In genomic region chr3:127894981-127895779, GRCm38 (mm10) we compare ENCODE assay signal across 8 mouse cellular contexts. TPM values are rescaled to one million over a fixed set of nuclear protein-coding genes. Genes with fewer than 3 reads are reported as not detected.
DNase-seq lines count a peak whose midpoint lies in the region; ATAC-seq and TF ChIP-seq lines count a peak whose summit lies in the region.

No protein-coding gene starts in this region.

- H3K4me3 ChIP-seq in CH12.LX (replicated peaks in 1 of 3; ENCODE audit: low read depth in 2 of 3, low read length in 2 of 3, poor library complexity in 1 of 3) = peak overlapping the region; percentile 49 to 93 (median 63)
- peak overlapping the region; percentile 87 for H3K4me3 ChIP-seq in forebrain, embryonic 16.5 days (replicated peaks; ENCODE audit: low read length)
- H3K4me3 ChIP-seq in liver, embryonic 16.5 days (ENCODE audit: low read depth, low read length) = peak overlapping the region; percentile 91

- TF ChIP-seq EP300 in CH12.LX (IDR thresholded peaks at IDR 0.05; ENCODE audit: low read length) = no peak; the same call in 1 of the 2 replicates

- H3K4me1 ChIP-seq in CH12.LX (ENCODE audit: control insufficient read depth in 1 of 2, insufficient read depth in 2 of 2) = peaks cover 16 to 46% of the 10 kb centered on the region in 2 experiments
- H3K4me1 ChIP-seq in forebrain, embryonic 16.5 days (replicated peaks; ENCODE audit: control insufficient read depth, insufficient read depth, low read length) = peaks cover 6% of the 10 kb centered on the region
- peaks cover 36% of the 10 kb centered on the region for H3K4me1 ChIP-seq in liver, embryonic 16.5 days (ENCODE audit: control insufficient read depth, low read depth, low read length)

- 36% methylated on average over 7 of the region's 7 CpGs for WGBS in forebrain, embryonic 16.5 days
- 17% methylated on average over 7 of the region's 7 CpGs for WGBS in liver, embryonic 16.5 days (ENCODE audit: insufficient replicate concordance)

- dilution Hi-C loops in CH12.LX (cut with MboI; ENCODE audit: extremely low pct_ligation_motif_present, extremely low pct_unique_long_range_greater_than_20kb, low sequenced_read_pairs) = no loop called here

- ATAC-seq in forebrain, embryonic 16.5 days = no peak
- no peak for ATAC-seq in liver, embryonic 16.5 days (ENCODE audit: low read depth)

- no peak for TF ChIP-seq POLR2A in CH12.LX (IDR thresholded peaks at IDR 0.05; ENCODE audit: low read depth, low read length)

- in situ Hi-C loops in CH12.LX (cut with MboI; ENCODE audit: low pct_ligation_motif_present, low pct_unique_long_range_greater_than_20kb, low sequenced_read_pairs) = no loop called here

- H3K79me2 ChIP-seq in CH12.LX (replicated peaks; ENCODE audit: control insufficient read depth, extremely low read depth, insufficient read depth, poor library complexity, severe bottlenecking) = no peaks in the 10 kb centered on the region

- H3K4me2 ChIP-seq in CH12.LX (ENCODE audit: insufficient read depth, low read depth, poor library complexity, severe bottlenecking) = peak overlapping the region; percentile 57; the same call in 1 of the 2 replicates
- peak overlapping the region; percentile 80 for H3K4me2 ChIP-seq in forebrain, embryonic 16.5 days (ENCODE audit: low read length)
- H3K4me2 ChIP-seq in liver, embryonic 16.5 days (ENCODE audit: low read depth, low read length) = peak overlapping the region; percentile 67

- no peaks in the 10 kb centered on the region for H3K27me3 ChIP-seq in CH12.LX (replicated peaks)
- 0 out of 2 replicates have a peak, but pooled peaks cover 2% of the 10 kb centered on the region for H3K27me3 ChIP-seq in forebrain, embryonic 16.5 days (replicated peaks; ENCODE audit: control insufficient read depth, insufficient read depth, low read length)
- H3K27me3 ChIP-seq in liver, embryonic 16.5 days (ENCODE audit: control insufficient read depth, insufficient read depth, low read depth, low read length) = no peaks in the 10 kb centered on the region

- no peak overlapping the region for H3K27ac ChIP-seq in CH12.LX (ENCODE audit: insufficient read depth, low read depth)
- H3K27ac ChIP-seq in forebrain, embryonic 16.5 days (ENCODE audit: low read length) = no peak overlapping the region
- peak overlapping the region; percentile 100 for H3K27ac ChIP-seq in liver, embryonic 16.5 days (ENCODE audit: low read length)

- no peak for TF ChIP-seq CTCF in CH12.LX (conservative IDR thresholded peaks at IDR 0.05 in 1 of 2, IDR thresholded peaks at IDR 0.05 in 1 of 2; ENCODE audit: low read depth in 2 of 2, low read length in 2 of 2)

- no peak for TF ChIP-seq RAD21 in CH12.LX (IDR thresholded peaks at IDR 0.05; ENCODE audit: low read depth, low read length)

- peak; percentile 18 for DNase-seq in adrenal gland, postnatal 10 days
- DNase-seq in adrenal gland, adult 2 months = no peak
- no peak for DNase-seq in CH12.LX (ENCODE audit: extremely low read depth)
- DNase-seq in ovary, postnatal 10 days (ENCODE audit: low spot score) = no peak
- no peak for DNase-seq in left cerebral cortex, postnatal 25 days (ENCODE audit: low spot score in 2 of 2)
- no peak for DNase-seq in frontal cortex, adult 2 months (ENCODE audit: extremely low spot score in 1 of 2, low spot score in 1 of 2)

- no peaks in the 10 kb centered on the region for H3K36me3 ChIP-seq in CH12.LX (replicated peaks in 1 of 2; ENCODE audit: control insufficient read depth in 1 of 2, insufficient read depth in 1 of 2, low read length in 1 of 2)
- no peaks in the 10 kb centered on the region for H3K36me3 ChIP-seq in forebrain, embryonic 16.5 days (ENCODE audit: control insufficient read depth, insufficient read depth)
- peaks cover 11% of the 10 kb centered on the region for H3K36me3 ChIP-seq in liver, embryonic 16.5 days (ENCODE audit: control insufficient read depth, insufficient read depth)

- intact Hi-C loops in left cerebral cortex, postnatal 25 days (cut with DNase I) = loop anchor here (5.0 kb wide), 2 partner anchors 43 to 52 kb away; no protein-coding TSS in a partner anchor

- H3K9ac ChIP-seq in CH12.LX (ENCODE audit: insufficient read depth, low read depth) = peak overlapping the region; percentile 36; the same call in 1 of the 2 replicates
- peak overlapping the region; percentile 74 for H3K9ac ChIP-seq in forebrain, embryonic 16.5 days (replicated peaks; ENCODE audit: low read depth, low read length)
- peak overlapping the region; percentile 94 for H3K9ac ChIP-seq in liver, embryonic 16.5 days (ENCODE audit: low read depth, low read length)

- no peaks in the 10 kb centered on the region for H3K9me3 ChIP-seq in CH12.LX (replicated peaks; ENCODE audit: low read length)
- H3K9me3 ChIP-seq in forebrain, embryonic 16.5 days (ENCODE audit: control insufficient read depth, low read length) = no peaks in the 10 kb centered on the region
- no peaks in the 10 kb centered on the region for H3K9me3 ChIP-seq in liver, embryonic 16.5 days (replicated peaks; ENCODE audit: control insufficient read depth, low read length)

TF ChIP-seq in CH12.LX, 34 proteins besides CTCF, POLR2A, EP300 and RAD21:
- TF ChIP-seq ZNF384 (IDR thresholded peaks at IDR 0.05; ENCODE audit: low read depth, low read length) = peak; percentile 86
- no peak for TF ChIP-seq ELF1 (IDR thresholded peaks at IDR 0.05; ENCODE audit: low read depth, low read length)
- TF ChIP-seq PAX5 (IDR thresholded peaks at IDR 0.05; ENCODE audit: low read length) = no peak
- 0 out of 2 replicates have a peak, but pooled peaks have one; percentile 7 for TF ChIP-seq TCF12 (IDR thresholded peaks at IDR 0.05; ENCODE audit: low read depth, low read length)
- TF ChIP-seq MEF2A (IDR thresholded peaks at IDR 0.05; ENCODE audit: borderline replicate concordance, low read depth, low read length) = no peak
- TF ChIP-seq MAX (IDR thresholded peaks at IDR 0.05; ENCODE audit: low read length) = no peak
- TF ChIP-seq SIN3A (IDR thresholded peaks at IDR 0.05; ENCODE audit: low read length) = 0 out of 2 replicates have a peak, but pooled peaks have one; percentile 4
- no peak for TF ChIP-seq ZMIZ1 (IDR thresholded peaks at IDR 0.05; ENCODE audit: low read depth, low read length)

RNA-seq across cellular contexts. Expression of gene Fam241a, which starts 0.9 kb away (rescaled TPM):
- 1 to 10 TPM; 7.0 to 8.2 TPM for total RNA-seq in adrenal gland, postnatal 10 days (2021)
- total RNA-seq in adrenal gland, adult 2 months (2021) = 1 to 10 TPM; 5.6 TPM
- polyA plus RNA-seq in adrenal gland, adult 2 months (2012; rRNA removed) = 1.7 and 2.1 TPM in 2 replicates
- total RNA-seq in CH12.LX (2012; rRNA removed) (1.6 and 2.1 TPM in 2 replicates), CH12.LX (2014; rRNA removed) (12.4 and 12.7 TPM in 2 replicates)
- polyA plus RNA-seq in CH12.LX (2012; ENCODE audit: insufficient read length, low read depth) = 5.3 and 6.2 TPM in 2 replicates
- polyA plus RNA-seq in forebrain, embryonic 16.5 days (2015; fragmentation: Nextera tagmentation; extraction: Ambion mirVana) = 10.2 and 10.5 TPM in 2 replicates
- 30.8 and 32.7 TPM in 2 replicates for polyA plus RNA-seq in liver, embryonic 16.5 days (2015; fragmentation: Nextera tagmentation; extraction: Ambion mirVana)
- total RNA-seq in left cerebral cortex, postnatal 25 days (2021) = 1 to 10 TPM; 3.3 to 4.0 TPM
- polyA plus RNA-seq in frontal cortex, adult 2 months (2012; rRNA removed) = 3.0 and 4.1 TPM in 2 replicates

RNA-seq across cellular contexts. Expression of gene Ap1ar, which starts 57.9 kb away (rescaled TPM):
- 10 to 100 TPM; 25.9 to 30.3 TPM for total RNA-seq in adrenal gland, postnatal 10 days (2021)
- total RNA-seq in adrenal gland, adult 2 months (2021) = 10 to 100 TPM; 28.3 to 34.2 TPM
- 20.9 and 24.4 TPM in 2 replicates for polyA plus RNA-seq in adrenal gland, adult 2 months (2012; rRNA removed)
- 45.7 and 45.8 TPM in 2 replicates for total RNA-seq in CH12.LX (2012; rRNA removed)
- total RNA-seq in CH12.LX (2014; rRNA removed) = 51.2 and 55.4 TPM in 2 replicates
- 62.6 and 64.4 TPM in 2 replicates for polyA plus RNA-seq in CH12.LX (2012; ENCODE audit: insufficient read length, low read depth)
- 83.0 and 83.1 TPM in 2 replicates for polyA plus RNA-seq in forebrain, embryonic 16.5 days (2015; fragmentation: Nextera tagmentation; extraction: Ambion mirVana)
- 13.1 and 15.4 TPM in 2 replicates for polyA plus RNA-seq in liver, embryonic 16.5 days (2015; fragmentation: Nextera tagmentation; extraction: Ambion mirVana)
- 10 to 100 TPM; 80.8 to 90.6 TPM for total RNA-seq in left cerebral cortex, postnatal 25 days (2021)
- 59.2 and 65.6 TPM in 2 replicates for polyA plus RNA-seq in frontal cortex, adult 2 months (2012; rRNA removed)

Comparison
In these comparisons a context has a peak if more than half of its experiments do, and no peak if none do; other contexts are left out.
1. H3K9ac ChIP-seq: peak in every context shown above with its lines; median percentile 94 in liver, embryonic 16.5 days; 74 in forebrain, embryonic 16.5 days; 36 in CH12.LX.